Mouse (Mus musculus) natural killer cell, adult 2 months (primary cell): ENCODE results near the gene Nus1.
A peak's percentile ranks its signal among the peaks of the same experiment; 100 is the strongest.

Experiments used
- DNase-seq, 2 experiments: peaks; one replicate each; pipeline ENCODE4 v3.0.0; 2022; ENCODE audit warnings: low spot score in 2 of 2

Nus1 gene

GRCm38 (mm10) chr10:52417299-52417997 lies at the start of gene Nus1:
Gene Nus1 (plus strand): TSS chr10:52417547.
- peak; percentile 92 to 95 for DNase-seq

DNA sequence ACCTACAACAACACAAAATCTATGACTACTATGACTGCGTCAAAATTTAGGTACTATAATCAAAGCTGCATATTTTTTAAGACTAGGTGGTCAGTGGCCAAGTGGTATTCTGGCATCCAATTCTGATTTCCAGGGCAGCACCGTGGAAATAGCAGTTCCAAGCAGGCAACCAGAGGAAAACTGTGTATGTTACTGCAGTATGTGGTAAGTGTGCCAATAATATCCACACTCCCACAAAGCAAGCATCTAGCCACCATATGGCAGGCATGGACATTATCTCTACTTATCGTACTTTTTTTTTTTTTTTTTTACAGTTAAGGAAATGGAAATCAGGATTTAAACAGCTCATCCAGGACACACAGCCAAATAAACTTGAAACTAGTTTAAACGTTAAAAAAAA lies 49.0 kb upstream of the Nus1 start:
- DNase-seq: no peak

DNA sequence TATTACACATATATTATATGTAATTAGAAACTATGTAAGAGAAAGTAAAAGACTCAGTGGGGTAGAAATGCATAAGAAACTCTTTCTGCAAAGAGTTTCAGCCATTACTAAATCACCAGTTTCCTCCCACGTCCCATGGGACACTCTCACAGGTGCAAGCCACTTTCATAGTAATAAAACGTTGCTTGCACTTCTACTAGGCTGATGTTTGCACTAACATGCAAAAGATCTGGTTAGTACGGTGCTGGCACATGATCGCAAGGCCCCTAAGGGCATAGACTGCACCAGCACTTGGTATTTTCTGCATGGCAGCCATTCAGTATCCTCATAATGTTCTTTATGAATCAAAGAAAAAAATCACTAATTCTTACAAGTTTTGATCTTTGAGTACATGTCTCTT lies 43.5 kb upstream of the Nus1 start:
- peak in 1 of 2 experiments; percentile 73 for DNase-seq

- DNase-seq: no peak
Measured at GRCm38 (mm10) chr10:52374651-52375050, 42.7 kb upstream of the Nus1 start.

DNA sequence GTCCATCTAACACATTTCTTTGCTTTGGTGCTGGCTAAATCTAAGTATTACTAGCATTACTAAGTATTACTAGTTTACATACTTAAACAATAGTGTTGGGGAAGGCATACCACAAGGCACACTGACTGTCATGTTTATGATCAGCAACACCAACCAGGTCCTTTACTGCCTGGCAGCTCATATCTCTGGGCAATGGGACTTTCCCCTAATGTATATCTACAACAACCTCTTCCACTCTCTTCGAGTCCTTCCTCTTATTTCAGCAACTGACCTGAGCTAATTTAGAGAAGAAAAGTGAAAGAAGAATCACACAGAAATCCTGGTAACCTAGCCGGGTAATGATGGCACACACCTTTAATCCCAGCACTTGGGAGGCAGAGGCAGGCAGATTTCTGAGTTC lies 40.9 kb upstream of the Nus1 start:
- DNase-seq: no peak

- DNase-seq: no peak
Measured at GRCm38 (mm10) chr10:52377813-52378212, 39.5 kb upstream of the Nus1 start.

- DNase-seq: peak; percentile 1 to 6
Measured at GRCm38 (mm10) chr10:52381321-52381801, 36.0 kb upstream of the Nus1 start.

- peak; percentile 95 to 97 for DNase-seq
Measured at GRCm38 (mm10) chr10:52381845-52382591, 35.3 kb upstream of the Nus1 start, which contains the start of gene Gopc. Gene Gopc (minus strand): TSS chr10:52382124.

DNA sequence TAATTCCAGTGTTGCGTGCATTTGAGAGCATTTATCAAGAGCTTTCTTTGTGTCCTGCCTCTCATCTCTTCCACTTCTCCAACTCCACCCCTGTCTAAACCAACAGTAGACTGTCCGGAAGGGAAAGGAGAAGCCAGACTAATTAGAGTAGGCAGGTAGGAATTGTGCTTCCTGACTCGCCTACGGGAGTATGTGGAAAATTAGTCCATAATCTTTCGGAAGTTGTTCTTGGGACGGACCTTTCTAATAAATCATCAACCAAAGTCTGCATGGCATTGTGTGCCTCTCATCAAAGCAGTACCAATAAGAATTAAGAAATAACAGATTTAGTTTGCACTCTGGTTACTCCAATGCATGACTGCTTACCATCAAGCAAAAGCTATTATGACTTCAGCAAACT lies 34.3 kb upstream of the Nus1 start:
- DNase-seq: no peak

- DNase-seq: no peak
Measured at GRCm38 (mm10) chr10:52383522-52383921, 33.8 kb upstream of the Nus1 start.

GRCm38 (mm10) chr10:52384823-52385610 lies 32.3 kb upstream of the Nus1 start:
- peak; percentile 21 to 48 for DNase-seq

- DNase-seq: no peak
Measured at GRCm38 (mm10) chr10:52387192-52387591, 30.2 kb upstream of the Nus1 start.

GRCm38 (mm10) chr10:52388922-52389430 lies 28.4 kb upstream of the Nus1 start, which contains the start of gene Nepn:
Gene Nepn (plus strand): TSS chr10:52388972.
- no peak for DNase-seq

DNA sequence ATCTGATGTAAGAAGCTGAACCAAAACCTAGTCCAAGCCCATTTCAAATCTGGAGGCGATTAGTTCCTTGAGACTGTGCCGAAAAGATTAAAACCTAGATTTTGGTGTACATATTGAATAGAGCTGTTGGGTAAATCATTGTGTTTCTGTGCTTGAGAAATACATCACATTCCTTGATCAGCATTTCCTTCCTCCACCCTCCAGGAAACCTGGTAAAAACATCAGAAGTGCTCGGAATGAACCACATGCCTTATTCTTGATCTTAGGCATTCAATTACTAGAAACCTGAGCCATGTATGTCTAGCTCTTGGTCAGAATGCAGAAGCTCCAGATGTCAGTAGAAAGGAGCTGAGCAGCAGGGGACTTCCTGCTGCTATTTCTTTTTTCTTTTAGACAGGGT lies 27.9 kb upstream of the Nus1 start:
- DNase-seq: no peak

DNA sequence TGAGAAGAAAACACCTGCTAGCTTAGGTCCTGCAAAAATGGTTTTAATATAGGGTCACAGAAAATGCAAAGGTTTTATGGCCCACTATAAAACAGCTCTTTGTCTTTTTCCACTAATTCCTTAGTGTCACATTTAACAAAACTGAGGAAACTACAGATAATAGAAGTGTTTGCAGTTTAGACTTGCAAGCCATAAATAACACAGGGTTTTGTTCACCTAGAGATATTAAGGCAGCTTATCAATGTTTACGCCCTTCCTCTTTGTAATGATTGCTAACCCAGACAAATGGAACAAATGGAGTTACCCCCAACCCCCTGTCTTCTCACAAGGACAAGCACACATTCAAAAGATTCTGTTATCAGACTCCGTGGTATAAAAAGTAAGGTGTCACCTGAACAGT lies 26.1 kb upstream of the Nus1 start:
- DNase-seq: no peak

DNA sequence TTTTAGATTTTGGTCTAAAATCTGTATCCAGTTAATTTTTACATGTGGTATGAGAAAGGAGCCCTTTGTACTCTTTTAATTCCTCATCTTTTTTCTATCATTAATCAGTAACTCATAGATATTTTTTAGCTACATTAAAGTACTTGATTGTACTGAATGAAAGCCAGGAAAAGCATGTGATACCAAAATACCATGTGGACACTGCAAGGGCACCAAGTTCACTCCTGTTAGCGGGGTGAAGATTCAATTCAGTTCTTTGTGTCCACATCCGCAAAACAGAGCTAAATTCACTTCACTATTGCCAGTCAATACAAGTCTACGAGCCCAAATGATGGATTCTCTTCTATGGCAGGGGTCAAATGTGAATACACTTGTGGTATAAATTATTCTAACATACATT lies 20.7 kb upstream of the Nus1 start:
- DNase-seq: no peak

- no peak for DNase-seq
Measured at GRCm38 (mm10) chr10:52398715-52399114, 18.6 kb upstream of the Nus1 start.

GRCm38 (mm10) chr10:52399722-52400121 lies 17.6 kb upstream of the Nus1 start:
- DNase-seq: no peak

- no peak for DNase-seq
Measured at GRCm38 (mm10) chr10:52405160-52405559, 12.2 kb upstream of the Nus1 start.

DNA sequence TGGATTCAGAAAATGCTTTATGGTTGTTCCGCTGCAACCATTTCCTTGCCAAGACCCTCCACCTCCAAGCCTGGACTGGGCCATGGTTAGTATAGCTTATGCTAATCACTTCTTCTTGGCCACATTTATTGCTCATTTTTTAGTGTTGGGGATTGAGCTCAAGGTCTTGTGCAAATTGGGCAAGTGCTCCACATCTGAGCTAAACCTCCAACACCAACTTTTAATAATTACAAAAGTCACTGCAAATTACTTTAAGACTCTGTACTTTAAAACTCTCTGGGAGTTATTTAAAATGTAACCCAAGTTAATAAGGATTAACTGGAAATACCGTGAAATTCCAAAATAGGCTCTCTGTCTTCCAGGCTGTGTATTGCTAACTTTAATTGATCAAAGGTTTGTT lies 9.8 kb upstream of the Nus1 start:
- DNase-seq: no peak

DNA sequence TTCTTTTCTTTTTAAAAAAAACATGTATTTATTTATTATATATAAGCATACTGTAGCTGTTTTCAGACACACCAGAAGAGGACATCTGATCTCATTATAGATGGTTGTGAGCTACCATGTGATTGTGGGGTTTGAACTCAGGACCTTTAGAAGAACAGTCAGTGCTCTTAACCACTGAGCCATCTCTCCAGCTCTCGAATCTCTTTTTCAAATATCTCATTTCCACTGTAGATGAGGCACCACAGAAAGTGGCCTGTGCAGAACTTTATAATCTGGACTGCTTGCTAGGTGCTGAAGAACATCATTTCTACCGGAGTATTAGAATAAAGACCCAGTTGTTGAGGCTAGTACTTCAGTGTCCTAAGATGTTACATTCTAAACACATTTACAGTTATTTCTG lies 2.3 kb upstream of the Nus1 start:
- no peak for DNase-seq

GRCm38 (mm10) chr10:52416458-52416857 lies 889 bp upstream of the Nus1 start:
- DNase-seq: no peak
